ENCODE assay signal across 22 mouse cellular contexts in the genomic region with DNA sequence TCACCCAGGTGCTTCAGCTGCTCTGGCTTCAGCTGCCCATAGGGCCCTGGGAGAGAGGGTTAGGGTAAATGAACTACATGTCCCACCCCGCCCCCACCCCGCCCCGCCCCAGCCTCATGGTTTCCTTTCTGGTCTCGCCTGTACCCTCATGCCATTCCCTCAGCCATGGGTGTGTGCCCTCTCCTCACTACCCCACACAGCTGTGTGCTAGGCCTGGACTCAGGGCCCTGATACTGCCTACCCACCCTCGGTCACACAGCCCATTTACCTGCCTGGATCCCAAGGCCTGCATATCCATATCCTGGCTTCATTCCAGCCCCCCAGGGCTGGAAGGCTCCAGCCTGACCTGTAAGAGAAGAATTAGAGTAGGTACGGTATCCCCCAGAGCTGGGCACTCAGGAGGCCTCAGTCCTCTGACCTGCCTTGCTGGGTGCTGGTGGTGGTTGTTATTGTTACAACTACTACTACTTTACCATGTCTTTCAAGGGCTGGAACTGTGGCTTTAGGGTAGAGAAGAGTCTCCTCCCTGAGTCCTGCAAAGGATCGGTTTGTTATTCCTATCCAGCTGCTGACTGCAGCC. TPM values are rescaled to one million over a fixed set of nuclear protein-coding genes. Genes with fewer than 3 reads are reported as not detected.
DNase-seq lines count a peak whose midpoint lies in the region; ATAC-seq and TF ChIP-seq lines count a peak whose summit lies in the region.
"Had no signal": no experiment of that assay in that cellular context is flagged by ENCODE, and none has a peak within 500 bp of the region (broad histone marks: within the 10 kb centered on the region; RNA-seq: fewer than 3 reads in every experiment).

No protein-coding gene starts in this region.

- H3K9ac ChIP-seq in forebrain, embryonic 15.5 days (replicated peaks) = no peak overlapping the region; the same call in 1 of the 2 replicates
- H3K9ac ChIP-seq in forebrain, postnatal 0 days = no peak overlapping the region
- H3K9ac ChIP-seq in kidney, embryonic 16.5 days (replicated peaks; ENCODE audit: low read length) = no peak overlapping the region
- H3K9ac ChIP-seq in kidney, embryonic 14.5 days (ENCODE audit: low read depth, low read length) = no peak overlapping the region
- H3K9ac ChIP-seq in midbrain, embryonic 11.5 days (ENCODE audit: low read length) = no peak overlapping the region
- H3K9ac ChIP-seq in ES-Bruce4 (ENCODE audit: low read depth, poor library complexity, severe bottlenecking) = peak overlapping the region; percentile 6; the same call in 1 of the 2 replicates
- H3K9ac ChIP-seq: limb, embryonic 12.5 days; liver, embryonic 14.5 days had no signal

- DNase-seq in forebrain, postnatal 0 days = no peak
- no peak for DNase-seq in midbrain, embryonic 11.5 days (ENCODE audit: low spot score, missing footprints)
- no peak for DNase-seq in midbrain, embryonic 10.5 days (ENCODE audit: low spot score)
- no peak for DNase-seq in cerebellum, postnatal 4 days (ENCODE audit: low spot score in 2 of 2)

- H3K4me3 ChIP-seq in forebrain, embryonic 15.5 days = no peak overlapping the region
- H3K4me3 ChIP-seq in forebrain, postnatal 0 days (ENCODE audit: low read depth, low read length) = no peak overlapping the region
- no peak overlapping the region for H3K4me3 ChIP-seq in kidney, embryonic 16.5 days (ENCODE audit: low read length)
- H3K4me3 ChIP-seq in kidney, embryonic 14.5 days (ENCODE audit: low read length) = no peak overlapping the region
- H3K4me3 ChIP-seq in midbrain, embryonic 11.5 days (ENCODE audit: low read depth, low read length) = no peak overlapping the region
- no peak overlapping the region for H3K4me3 ChIP-seq in midbrain, embryonic 10.5 days
- no peak overlapping the region for H3K4me3 ChIP-seq in ES-Bruce4 (ENCODE audit: low read depth, low read length)
- H3K4me3 ChIP-seq: limb, embryonic 12.5 days had no signal

- WGBS in forebrain, embryonic 15.5 days = 72% methylated on average over 7 of the region's 7 CpGs
- WGBS in forebrain, postnatal 0 days = 79% methylated on average over 7 of the region's 7 CpGs
- 74% methylated on average over 7 of the region's 7 CpGs for WGBS in kidney, embryonic 16.5 days
- 82% methylated on average over 7 of the region's 7 CpGs for WGBS in kidney, embryonic 14.5 days
- 68% methylated on average over 7 of the region's 7 CpGs for whole genome bisulfite sequencing in midbrain, embryonic 11.5 days
- WGBS in midbrain, embryonic 10.5 days = 75% methylated on average over 7 of the region's 7 CpGs

- no peaks in the 10 kb centered on the region for H3K9me3 ChIP-seq in forebrain, embryonic 15.5 days
- H3K9me3 ChIP-seq in forebrain, postnatal 0 days (ENCODE audit: low read length) = no peaks in the 10 kb centered on the region
- no peaks in the 10 kb centered on the region for H3K9me3 ChIP-seq in kidney, embryonic 16.5 days (ENCODE audit: low read length)
- no peaks in the 10 kb centered on the region for H3K9me3 ChIP-seq in kidney, embryonic 14.5 days (ENCODE audit: control insufficient read depth, low read length)
- H3K9me3 ChIP-seq in midbrain, embryonic 11.5 days (ENCODE audit: control insufficient read depth, low read length) = no peaks in the 10 kb centered on the region
- H3K9me3 ChIP-seq in midbrain, embryonic 10.5 days (replicated peaks) = no peaks in the 10 kb centered on the region
- H3K9me3 ChIP-seq in ES-Bruce4 (replicated peaks; ENCODE audit: control insufficient read depth, insufficient read depth, low read length, poor library complexity, severe bottlenecking) = no peaks in the 10 kb centered on the region
- H3K9me3 ChIP-seq: limb, embryonic 12.5 days had no signal

- H3K27me3 ChIP-seq in forebrain, embryonic 15.5 days = peaks cover 9% of the 10 kb centered on the region; the same call in 1 of the 2 replicates
- H3K27me3 ChIP-seq in forebrain, postnatal 0 days (ENCODE audit: insufficient read depth, low read length) = no peaks in the 10 kb centered on the region
- peaks cover 6% of the 10 kb centered on the region; the same call in 1 of the 2 replicates for H3K27me3 ChIP-seq in kidney, embryonic 16.5 days (ENCODE audit: insufficient read depth, low read length)
- 0 out of 2 replicates have a peak, but pooled peaks cover 3% of the 10 kb centered on the region for H3K27me3 ChIP-seq in kidney, embryonic 14.5 days (ENCODE audit: control insufficient read depth, insufficient read depth, low read length)
- no peaks in the 10 kb centered on the region; the same call in 1 of the 2 replicates for H3K27me3 ChIP-seq in midbrain, embryonic 11.5 days (ENCODE audit: control insufficient read depth, insufficient read depth, low read length)
- peaks cover 24% of the 10 kb centered on the region for H3K27me3 ChIP-seq in midbrain, embryonic 10.5 days (ENCODE audit: low read depth, poor library complexity, severe bottlenecking)
- no peaks in the 10 kb centered on the region for H3K27me3 ChIP-seq in ES-Bruce4 (ENCODE audit: control insufficient read depth, insufficient read depth, low read length, poor library complexity, severe bottlenecking)

- no peak for TF ChIP-seq CTCF in forebrain, postnatal 0 days (IDR thresholded peaks at IDR 0.05; ENCODE audit: low read depth)
- no peak for TF ChIP-seq CTCF in ES-Bruce4 (IDR thresholded peaks at IDR 0.05; ENCODE audit: low read depth, low read length)

- ATAC-seq in forebrain, embryonic 15.5 days (replicated peaks) = peak; percentile 41
- ATAC-seq in forebrain, postnatal 0 days = no peak
- peak; percentile 64 for ATAC-seq in kidney, embryonic 16.5 days (ENCODE audit: low FRiP score, low TSS enrichment)
- ATAC-seq in kidney, embryonic 14.5 days (ENCODE audit: low FRiP score, low TSS enrichment) = no peak
- peak; percentile 25; the same call in 1 of the 2 replicates for ATAC-seq in midbrain, embryonic 11.5 days (ENCODE audit: low FRiP score)

- TF ChIP-seq EP300 in ES-Bruce4 (IDR thresholded peaks at IDR 0.05; ENCODE audit: insufficient read depth, low read depth, low read length) = no peak

- no peak overlapping the region for H3K4me2 ChIP-seq in forebrain, embryonic 15.5 days (replicated peaks)
- no peak overlapping the region for H3K4me2 ChIP-seq in forebrain, postnatal 0 days (ENCODE audit: low read depth)
- H3K4me2 ChIP-seq in kidney, embryonic 16.5 days (replicated peaks; ENCODE audit: low read depth, low read length) = no peak overlapping the region
- no peak overlapping the region for H3K4me2 ChIP-seq in kidney, embryonic 14.5 days (replicated peaks; ENCODE audit: low read depth, low read length)
- H3K4me2 ChIP-seq in midbrain, embryonic 11.5 days = no peak overlapping the region
- H3K4me2 ChIP-seq: heart, embryonic 11.5 days; limb, embryonic 12.5 days had no signal

- H3K4me1 ChIP-seq in forebrain, embryonic 15.5 days = no peaks in the 10 kb centered on the region
- no peaks in the 10 kb centered on the region for H3K4me1 ChIP-seq in forebrain, postnatal 0 days (ENCODE audit: insufficient read depth)
- no peaks in the 10 kb centered on the region for H3K4me1 ChIP-seq in kidney, embryonic 16.5 days (ENCODE audit: insufficient read depth, low read length)
- 0 out of 2 replicates have a peak, but pooled peaks cover 6% of the 10 kb centered on the region for H3K4me1 ChIP-seq in kidney, embryonic 14.5 days (ENCODE audit: control insufficient read depth, insufficient read depth, low read length)
- H3K4me1 ChIP-seq in midbrain, embryonic 11.5 days (ENCODE audit: control insufficient read depth, insufficient read depth, low read length) = no peaks in the 10 kb centered on the region
- H3K4me1 ChIP-seq in midbrain, embryonic 10.5 days = no peaks in the 10 kb centered on the region
- peaks cover 8% of the 10 kb centered on the region for H3K4me1 ChIP-seq in ES-Bruce4 (ENCODE audit: control insufficient read depth, insufficient read depth, low read length)

- no peak for TF ChIP-seq POLR2A in ES-Bruce4 (IDR thresholded peaks at IDR 0.05; ENCODE audit: insufficient read depth, low read length)

- H3K27ac ChIP-seq in forebrain, embryonic 15.5 days (replicated peaks) = no peak overlapping the region
- no peak overlapping the region for H3K27ac ChIP-seq in forebrain, postnatal 0 days (ENCODE audit: low read depth, low read length)
- H3K27ac ChIP-seq in kidney, embryonic 16.5 days (ENCODE audit: low read length) = no peak overlapping the region
- no peak overlapping the region for H3K27ac ChIP-seq in kidney, embryonic 14.5 days (ENCODE audit: low read depth, low read length)
- H3K27ac ChIP-seq in midbrain, embryonic 11.5 days (ENCODE audit: low read depth, low read length) = no peak overlapping the region
- H3K27ac ChIP-seq in midbrain, embryonic 10.5 days (replicated peaks) = no peak overlapping the region
- H3K27ac ChIP-seq in ES-Bruce4 (ENCODE audit: insufficient read depth, low read length) = no peak overlapping the region
- H3K27ac ChIP-seq: limb, embryonic 12.5 days; liver, embryonic 14.5 days had no signal

- no peaks in the 10 kb centered on the region for H3K36me3 ChIP-seq in forebrain, embryonic 15.5 days
- no peaks in the 10 kb centered on the region for H3K36me3 ChIP-seq in forebrain, postnatal 0 days (ENCODE audit: insufficient read depth)
- no peaks in the 10 kb centered on the region for H3K36me3 ChIP-seq in kidney, embryonic 16.5 days (ENCODE audit: insufficient read depth, low read length)
- no peaks in the 10 kb centered on the region for H3K36me3 ChIP-seq in kidney, embryonic 14.5 days (ENCODE audit: control insufficient read depth, insufficient read depth, low read length)
- no peaks in the 10 kb centered on the region for H3K36me3 ChIP-seq in midbrain, embryonic 11.5 days (ENCODE audit: control insufficient read depth, insufficient read depth, low read length)
- no peaks in the 10 kb centered on the region for H3K36me3 ChIP-seq in midbrain, embryonic 10.5 days
- H3K36me3 ChIP-seq in ES-Bruce4 (ENCODE audit: control insufficient read depth, insufficient read depth, low read length, poor library complexity, severe bottlenecking) = no peaks in the 10 kb centered on the region
- H3K36me3 ChIP-seq: limb, embryonic 12.5 days had no signal

RNA-seq across cellular contexts. Expression of a gene that starts 17.0 kb away (rescaled TPM):
- not detected in 2 replicates for polyA plus RNA-seq in forebrain, embryonic 15.5 days (2015; fragmentation: Nextera tagmentation; extraction: Ambion mirVana)
- not detected in 2 replicates for total RNA-seq in forebrain, postnatal 0 days (2014; rRNA removed)
- not detected in 2 replicates for polyA plus RNA-seq in forebrain, postnatal 0 days (2015; fragmentation: Nextera tagmentation; extraction: Ambion mirVana)
- 0.15 and 0.61 TPM in 2 replicates for polyA plus RNA-seq in kidney, embryonic 16.5 days (2015; fragmentation: Nextera tagmentation; extraction: Ambion mirVana)
- 0.15 and 0.16 TPM in 2 replicates for polyA plus RNA-seq in kidney, embryonic 14.5 days (2014; fragmentation: Nextera tagmentation; extraction: Ambion mirVana)
- polyA plus RNA-seq in midbrain, embryonic 11.5 days (2014; fragmentation: Nextera tagmentation; extraction: Ambion mirVana) = not detected in 2 replicates
- not detected in 2 replicates for polyA plus RNA-seq in midbrain, embryonic 10.5 days (2016; fragmentation: Nextera tagmentation; extraction: Ambion mirVana)
- polyA plus RNA-seq in ES-Bruce4 (2011; ENCODE audit: insufficient read depth, insufficient read length, low read depth, missing spikeins) = 3.6 and 4.1 TPM in 2 replicates
- total RNA-seq: hematopoietic stem cell, adult 5-6 weeks; MEL had no signal
- polyA plus RNA-seq: forebrain, embryonic 16.5 days; heart, postnatal 0 days; spleen, adult 2 months had no signal

RNA-seq across cellular contexts. Expression of a gene that starts 20.5 kb away (rescaled TPM):
- 26.7 and 28.4 TPM in 2 replicates for polyA plus RNA-seq in forebrain, embryonic 15.5 days (2015; fragmentation: Nextera tagmentation; extraction: Ambion mirVana)
- 9.1 and 16.3 TPM in 2 replicates for total RNA-seq in forebrain, postnatal 0 days (2014; rRNA removed)
- polyA plus RNA-seq in forebrain, postnatal 0 days (2015; fragmentation: Nextera tagmentation; extraction: Ambion mirVana) = 14.1 and 14.5 TPM in 2 replicates
- polyA plus RNA-seq in kidney, embryonic 16.5 days (2015; fragmentation: Nextera tagmentation; extraction: Ambion mirVana) = 53.0 and 56.2 TPM in 2 replicates
- polyA plus RNA-seq in kidney, embryonic 14.5 days (2014; fragmentation: Nextera tagmentation; extraction: Ambion mirVana) = 41.6 and 56.4 TPM in 2 replicates
- polyA plus RNA-seq in midbrain, embryonic 11.5 days (2014; fragmentation: Nextera tagmentation; extraction: Ambion mirVana) = 29.3 and 33.7 TPM in 2 replicates
- 58.5 and 59.7 TPM in 2 replicates for polyA plus RNA-seq in midbrain, embryonic 10.5 days (2016; fragmentation: Nextera tagmentation; extraction: Ambion mirVana)
- 26.5 and 27.7 TPM in 2 replicates for polyA plus RNA-seq in ES-Bruce4 (2011; ENCODE audit: insufficient read depth, insufficient read length, low read depth, missing spikeins)

RNA-seq across cellular contexts. Expression of a gene that starts 21.8 kb away (rescaled TPM):
- 1.2 TPM in 2 replicates for polyA plus RNA-seq in forebrain, embryonic 15.5 days (2015; fragmentation: Nextera tagmentation; extraction: Ambion mirVana)
- total RNA-seq in forebrain, postnatal 0 days (2014; rRNA removed) = 0.54 TPM in 1 of 2 replicates, not detected in the other
- 0.25 and 0.62 TPM in 2 replicates for polyA plus RNA-seq in forebrain, postnatal 0 days (2015; fragmentation: Nextera tagmentation; extraction: Ambion mirVana)
- polyA plus RNA-seq in kidney, embryonic 16.5 days (2015; fragmentation: Nextera tagmentation; extraction: Ambion mirVana) = 60.0 and 63.5 TPM in 2 replicates
- 63.7 and 65.5 TPM in 2 replicates for polyA plus RNA-seq in kidney, embryonic 14.5 days (2014; fragmentation: Nextera tagmentation; extraction: Ambion mirVana)
- polyA plus RNA-seq in midbrain, embryonic 11.5 days (2014; fragmentation: Nextera tagmentation; extraction: Ambion mirVana) = 0.58 and 0.82 TPM in 2 replicates
- 1.5 and 3.1 TPM in 2 replicates for polyA plus RNA-seq in midbrain, embryonic 10.5 days (2016; fragmentation: Nextera tagmentation; extraction: Ambion mirVana)
- 1.7 and 2.9 TPM in 2 replicates for polyA plus RNA-seq in ES-Bruce4 (2011; ENCODE audit: insufficient read depth, insufficient read length, low read depth, missing spikeins)
- total RNA-seq: hematopoietic stem cell, adult 5-6 weeks; layer of hippocampus, adult 18-20 months had no signal
- polyA plus RNA-seq: heart, postnatal 0 days; urinary bladder, adult 2 months had no signal

RNA-seq across cellular contexts. Expression of a gene that starts 26.6 kb away (rescaled TPM):
- 0.42 and 0.50 TPM in 2 replicates for polyA plus RNA-seq in forebrain, embryonic 15.5 days (2015; fragmentation: Nextera tagmentation; extraction: Ambion mirVana)
- 0.31 and 1.8 TPM in 2 replicates for total RNA-seq in forebrain, postnatal 0 days (2014; rRNA removed)
- 0.39 and 0.76 TPM in 2 replicates for polyA plus RNA-seq in forebrain, postnatal 0 days (2015; fragmentation: Nextera tagmentation; extraction: Ambion mirVana)
- 242 and 253 TPM in 2 replicates for polyA plus RNA-seq in kidney, embryonic 16.5 days (2015; fragmentation: Nextera tagmentation; extraction: Ambion mirVana)
- 153 and 181 TPM in 2 replicates for polyA plus RNA-seq in kidney, embryonic 14.5 days (2014; fragmentation: Nextera tagmentation; extraction: Ambion mirVana)
- 2.3 and 2.5 TPM in 2 replicates for polyA plus RNA-seq in midbrain, embryonic 11.5 days (2014; fragmentation: Nextera tagmentation; extraction: Ambion mirVana)
- 3.5 and 10.1 TPM in 2 replicates for polyA plus RNA-seq in midbrain, embryonic 10.5 days (2016; fragmentation: Nextera tagmentation; extraction: Ambion mirVana)
- 300 and 333 TPM in 2 replicates for polyA plus RNA-seq in ES-Bruce4 (2011; ENCODE audit: insufficient read depth, insufficient read length, low read depth, missing spikeins)
- total RNA-seq: adrenal gland, adult 2 months; gastrocnemius, postnatal 14 days; hematopoietic stem cell, adult 5-6 weeks; layer of hippocampus, adult 18-20 months; layer of hippocampus, postnatal 14 days; MEL had no signal
- polyA plus RNA-seq: adrenal gland, adult 2 months; cortical plate, adult 2 months; heart, postnatal 0 days; urinary bladder, adult 2 months had no signal

RNA-seq across cellular contexts. Expression of a gene that starts 28.3 kb away (rescaled TPM):
- 3.6 and 5.5 TPM in 2 replicates for polyA plus RNA-seq in forebrain, embryonic 15.5 days (2015; fragmentation: Nextera tagmentation; extraction: Ambion mirVana)
- 1.4 and 3.9 TPM in 2 replicates for total RNA-seq in forebrain, postnatal 0 days (2014; rRNA removed)
- 2.0 and 3.6 TPM in 2 replicates for polyA plus RNA-seq in forebrain, postnatal 0 days (2015; fragmentation: Nextera tagmentation; extraction: Ambion mirVana)
- 28.9 and 31.2 TPM in 2 replicates for polyA plus RNA-seq in kidney, embryonic 16.5 days (2015; fragmentation: Nextera tagmentation; extraction: Ambion mirVana)
- polyA plus RNA-seq in kidney, embryonic 14.5 days (2014; fragmentation: Nextera tagmentation; extraction: Ambion mirVana) = 14.5 and 16.4 TPM in 2 replicates
- polyA plus RNA-seq in midbrain, embryonic 11.5 days (2014; fragmentation: Nextera tagmentation; extraction: Ambion mirVana) = 2.0 and 2.2 TPM in 2 replicates
- 3.2 and 3.8 TPM in 2 replicates for polyA plus RNA-seq in midbrain, embryonic 10.5 days (2016; fragmentation: Nextera tagmentation; extraction: Ambion mirVana)
- 51.7 and 61.7 TPM in 2 replicates for polyA plus RNA-seq in ES-Bruce4 (2011; ENCODE audit: insufficient read depth, insufficient read length, low read depth, missing spikeins)

Comparison
In these comparisons a context has a peak if more than half of its experiments do, and no peak if none do; other contexts are left out.
1. ATAC-seq: peak in forebrain, embryonic 15.5 days (single experiment), kidney, embryonic 16.5 days (single experiment) and midbrain, embryonic 11.5 days (single experiment); none in forebrain, postnatal 0 days (single experiment) and kidney, embryonic 14.5 days (single experiment).
2. RNA of a gene that starts 21.8 kb away (polyA plus RNA-seq): 63.7 to 65.5 TPM in kidney, embryonic 14.5 days and 60.0 to 63.5 TPM in kidney, embryonic 16.5 days; 1.5 to 3.1 TPM in midbrain, embryonic 10.5 days, 1.7 to 2.9 TPM in ES-Bruce4, 1.2 TPM in forebrain, embryonic 15.5 days, 0.58 to 0.82 TPM in midbrain, embryonic 11.5 days and 0.25 to 0.62 TPM in forebrain, postnatal 0 days; every median in the first group is over 10 times any median in the second.